Mouse (Mus musculus) megakaryocyte progenitor cell, adult 5-6 weeks (primary cell): ENCODE measurements around the gene Cela3b. TPM values are rescaled to one million over a fixed set of nuclear protein-coding genes. Genes with fewer than 3 reads are reported as not detected.

Experiments
- ATAC-seq: replicated peaks from 2 replicates; pipeline ENCODE4 v1.8.0; 2016; ENCODE audit warnings: mild to moderate bottlenecking, moderate TSS enrichment, inconsistent platforms; ENCODE audit not compliant: poor library complexity
- total RNA-seq, 2 experiments: library from RNA; stranded (forward) in 1 of 2; stranded (reverse) in 1 of 2; fragments of 157-497, 149-512 nt in 1 of 2; fragments of 200-1000 nt in 1 of 2; gene quantifications; 2 replicates each; pipeline versions ENCODE4 v1.2.3 to v1.2.4; 2015 to 2017

The Cela3b gene
- total RNA-seq (2015) (not detected in 2 replicates), total RNA-seq (2017) (not detected in 2 replicates)

- peak; percentile 57 for ATAC-seq
These were observed at the start of gene Cela3b for GRCm38 (mm10) chr4:137430502-137430901. Gene Cela3b (minus strand): TSS chr4:137430540.

GRCm38 (mm10) chr4:137479757-137480156, 49.4 kb upstream of the Cela3b start:
- ATAC-seq = no peak

- ATAC-seq = no peak
These were observed 48.0 kb upstream of the Cela3b start for GRCm38 (mm10) chr4:137478306-137478705.

GRCm38 (mm10) chr4:137477611-137478010, 47.3 kb upstream of the Cela3b start:
- ATAC-seq = no peak

- ATAC-seq = no peak
These were observed 46.5 kb upstream of the Cela3b start for GRCm38 (mm10) chr4:137476761-137477237.

GRCm38 (mm10) chr4:137476065-137476760, 45.9 kb upstream of the Cela3b start:
- no peak for ATAC-seq

GRCm38 (mm10) chr4:137475271-137476050, 45.1 kb upstream of the Cela3b start:
- no peak for ATAC-seq

- no peak for ATAC-seq
These were observed 44.4 kb upstream of the Cela3b start for GRCm38 (mm10) chr4:137474694-137475093.

- no peak for ATAC-seq
These were observed 43.5 kb upstream of the Cela3b start for GRCm38 (mm10) chr4:137473701-137474388.

- ATAC-seq = no peak
These were observed 42.9 kb upstream of the Cela3b start for GRCm38 (mm10) chr4:137473240-137473639.

GRCm38 (mm10) chr4:137471326-137471725, 41.0 kb upstream of the Cela3b start:
- no peak for ATAC-seq

GRCm38 (mm10) chr4:137470701-137471317, 40.5 kb upstream of the Cela3b start:
- ATAC-seq = no peak

GRCm38 (mm10) chr4:137469845-137470692, 39.7 kb upstream of the Cela3b start:
- no peak for ATAC-seq

- ATAC-seq = no peak
These were observed 38.9 kb upstream of the Cela3b start for GRCm38 (mm10) chr4:137469081-137469844.

- ATAC-seq = peak; percentile 99
These were observed 38.1 kb upstream of the Cela3b start, which contains the start of gene Hspg2 for GRCm38 (mm10) chr4:137468260-137469080. Gene Hspg2 (plus strand): TSS chr4:137468769.

GRCm38 (mm10) chr4:137467525-137467924, 37.2 kb upstream of the Cela3b start:
- ATAC-seq = no peak

- no peak for ATAC-seq
These were observed 36.7 kb upstream of the Cela3b start for GRCm38 (mm10) chr4:137466991-137467390.

- ATAC-seq = no peak
These were observed 34.9 kb upstream of the Cela3b start for GRCm38 (mm10) chr4:137465125-137465787.
